Comparison of ENCODE assay signal across 8 mouse cellular contexts in genomic region chr4:102569950-102570765, GRCm38 (mm10).
A peak's percentile ranks its signal among the peaks of the same experiment; 100 is the strongest.
DNase-seq lines count a peak whose midpoint lies in the region; ATAC-seq and TF ChIP-seq lines count a peak whose summit lies in the region.

No protein-coding gene starts in this region.

- no peaks in the 10 kb centered on the region for H3K9me3 ChIP-seq in embryonic facial prominence, embryonic 11.5 days (replicated peaks; ENCODE audit: control insufficient read depth, low read length)
- no peaks in the 10 kb centered on the region for H3K9me3 ChIP-seq in heart, embryonic 10.5 days
- no peaks in the 10 kb centered on the region for H3K9me3 ChIP-seq in lung, postnatal 0 days (ENCODE audit: low read length)

- peaks cover 3% of the 10 kb centered on the region; the same call in 1 of the 2 replicates for H3K4me1 ChIP-seq in embryonic facial prominence, embryonic 11.5 days (ENCODE audit: control insufficient read depth, insufficient read depth, low read length)
- peaks cover 59% of the 10 kb centered on the region for H3K4me1 ChIP-seq in heart, embryonic 10.5 days
- H3K4me1 ChIP-seq in lung, postnatal 0 days (ENCODE audit: insufficient read depth, low read depth, low read length), result peaks cover 15% of the 10 kb centered on the region
- peaks cover 8% of the 10 kb centered on the region; the same call in 1 of the 2 replicates for H3K4me1 ChIP-seq in olfactory bulb, adult 2 months (ENCODE audit: control insufficient read depth, insufficient read depth, low read length)

- no peaks in the 10 kb centered on the region for H3K27me3 ChIP-seq in embryonic facial prominence, embryonic 11.5 days (ENCODE audit: control insufficient read depth, insufficient read depth, low read length)
- no peaks in the 10 kb centered on the region for H3K27me3 ChIP-seq in heart, embryonic 10.5 days (ENCODE audit: insufficient read depth, poor library complexity, severe bottlenecking)
- H3K27me3 ChIP-seq in lung, postnatal 0 days (replicated peaks; ENCODE audit: insufficient read depth, low read length), result no peaks in the 10 kb centered on the region

- TF ChIP-seq EP300 in lung, postnatal 0 days (IDR thresholded peaks at IDR 0.05), result peak; percentile 92

- H3K27ac ChIP-seq in embryonic facial prominence, embryonic 11.5 days (replicated peaks; ENCODE audit: low read depth, low read length), result peak overlapping the region; percentile 56
- peak overlapping the region; percentile 88 for H3K27ac ChIP-seq in heart, embryonic 10.5 days
- H3K27ac ChIP-seq in lung, postnatal 0 days (ENCODE audit: low read length), result peak overlapping the region; percentile 80
- H3K27ac ChIP-seq in olfactory bulb, adult 2 months (ENCODE audit: insufficient read depth, low read depth, low read length), result peak overlapping the region; percentile 60

- DNase-seq in B cell, adult 2 months, result peak; percentile 72 to 75
- DNase-seq in adrenal gland, adult 18-20 months (ENCODE audit: low spot score in 2 of 2), result peak; percentile 26 to 47
- peak; percentile 76 for DNase-seq in embryonic facial prominence, embryonic 11.5 days (ENCODE audit: low spot score)
- DNase-seq in heart, embryonic 10.5 days (ENCODE audit: low spot score), result no peak
- DNase-seq in kidney, adult 8-10 months, result peak; percentile 59 to 64
- DNase-seq in lung, postnatal 0 days (ENCODE audit: low spot score), result peak; percentile 92
- DNase-seq in urinary bladder, postnatal 25 days (ENCODE audit: low spot score), result peak; percentile 42

- peak; percentile 28 for TF ChIP-seq CTCF in lung, postnatal 0 days (IDR thresholded peaks at IDR 0.05)
- no peak for TF ChIP-seq CTCF in olfactory bulb, adult 2 months (IDR thresholded peaks at IDR 0.05; ENCODE audit: insufficient read depth, low read depth, low read length)

- TF ChIP-seq POLR2A in olfactory bulb, adult 2 months (IDR thresholded peaks at IDR 0.05; ENCODE audit: insufficient read depth, low read depth, low read length), result no peak

- peak overlapping the region; percentile 66 for H3K4me2 ChIP-seq in embryonic facial prominence, embryonic 11.5 days (ENCODE audit: low read depth, low read length)
- H3K4me2 ChIP-seq in lung, postnatal 0 days (replicated peaks; ENCODE audit: low read depth, low read length), result peak overlapping the region; percentile 56

- WGBS in embryonic facial prominence, embryonic 11.5 days, result under 1% methylated on average over 20 of the region's 20 CpGs
- under 1% methylated on average over 20 of the region's 20 CpGs for WGBS in heart, embryonic 10.5 days
- under 1% methylated on average over 20 of the region's 20 CpGs for WGBS in lung, postnatal 0 days
- 18% methylated on average over 20 of the region's 20 CpGs for WGBS in olfactory bulb, adult 2 months

- peak overlapping the region; percentile 36 for H3K4me3 ChIP-seq in embryonic facial prominence, embryonic 11.5 days (ENCODE audit: low read depth, low read length)
- peak overlapping the region; percentile 67 for H3K4me3 ChIP-seq in heart, embryonic 10.5 days
- H3K4me3 ChIP-seq in lung, postnatal 0 days (ENCODE audit: low read depth, low read length), result peak overlapping the region; percentile 47
- peak overlapping the region; percentile 30 for H3K4me3 ChIP-seq in olfactory bulb, adult 2 months (ENCODE audit: insufficient read depth, low read depth, low read length)

- no peaks in the 10 kb centered on the region for H3K36me3 ChIP-seq in embryonic facial prominence, embryonic 11.5 days (replicated peaks; ENCODE audit: control insufficient read depth, insufficient read depth, low read depth, low read length)
- H3K36me3 ChIP-seq in heart, embryonic 10.5 days, result no peaks in the 10 kb centered on the region
- no peaks in the 10 kb centered on the region for H3K36me3 ChIP-seq in lung, postnatal 0 days (ENCODE audit: insufficient read depth, low read length)

- H3K9ac ChIP-seq in embryonic facial prominence, embryonic 11.5 days (replicated peaks; ENCODE audit: low read length), result peak overlapping the region; percentile 41
- peak overlapping the region; percentile 66 for H3K9ac ChIP-seq in lung, postnatal 0 days (replicated peaks; ENCODE audit: low read depth)

- peak; percentile 71 for ATAC-seq in embryonic facial prominence, embryonic 11.5 days (replicated peaks; ENCODE audit: insufficient number of reproducible peaks, low FRiP score, low TSS enrichment, low read depth)
- peak; percentile 88 for ATAC-seq in lung, postnatal 0 days
